Mouse (Mus musculus) activated CD4-positive, CD25-positive, alpha-beta regulatory T cell, adult 4 months (primary cell): ENCODE measurements at regions not wholly inside any gene's neighbourhood (a gene's known extent, or its start where the extent isn't known, plus 50 kb on each side); places are given as distances from the start of the nearest gene placed in this dataset.

Experiments
- ATAC-seq: one replicate; pipeline ENCODE4 v1.8.0; 2017

DNA sequence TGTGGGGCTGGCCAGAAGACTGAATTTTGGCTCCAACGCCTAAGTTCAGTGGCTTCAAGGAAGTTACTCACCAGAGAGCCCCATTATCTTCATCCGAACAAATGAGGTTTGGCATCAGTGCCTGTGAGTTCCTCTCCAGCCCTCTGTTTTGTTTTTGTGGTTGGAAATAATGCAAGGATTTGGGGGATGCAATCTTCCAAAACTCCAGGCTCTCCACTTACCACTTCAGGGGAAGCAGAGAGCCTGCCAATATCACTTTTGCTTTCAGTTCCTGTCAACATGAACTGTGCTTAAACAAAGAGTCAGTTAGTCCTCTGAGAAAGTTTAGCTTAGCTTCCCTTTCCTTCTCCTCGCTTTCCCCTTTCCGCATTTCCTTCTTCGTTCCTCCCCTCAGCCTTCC, 189.4 kb upstream of the Hmga2 start:
- ATAC-seq: no peak

GRCm38 (mm10) chr10:120664419-120664818, 188.2 kb upstream of the Hmga2 start:
- ATAC-seq: no peak

GRCm38 (mm10) chr10:120663396-120663795, 187.1 kb upstream of the Hmga2 start:
- ATAC-seq: no peak

GRCm38 (mm10) chr10:120660503-120660902, 184.2 kb upstream of the Hmga2 start:
- no peak for ATAC-seq

GRCm38 (mm10) chr10:120655238-120655931, 179.1 kb upstream of the Hmga2 start:
- no peak for ATAC-seq

DNA sequence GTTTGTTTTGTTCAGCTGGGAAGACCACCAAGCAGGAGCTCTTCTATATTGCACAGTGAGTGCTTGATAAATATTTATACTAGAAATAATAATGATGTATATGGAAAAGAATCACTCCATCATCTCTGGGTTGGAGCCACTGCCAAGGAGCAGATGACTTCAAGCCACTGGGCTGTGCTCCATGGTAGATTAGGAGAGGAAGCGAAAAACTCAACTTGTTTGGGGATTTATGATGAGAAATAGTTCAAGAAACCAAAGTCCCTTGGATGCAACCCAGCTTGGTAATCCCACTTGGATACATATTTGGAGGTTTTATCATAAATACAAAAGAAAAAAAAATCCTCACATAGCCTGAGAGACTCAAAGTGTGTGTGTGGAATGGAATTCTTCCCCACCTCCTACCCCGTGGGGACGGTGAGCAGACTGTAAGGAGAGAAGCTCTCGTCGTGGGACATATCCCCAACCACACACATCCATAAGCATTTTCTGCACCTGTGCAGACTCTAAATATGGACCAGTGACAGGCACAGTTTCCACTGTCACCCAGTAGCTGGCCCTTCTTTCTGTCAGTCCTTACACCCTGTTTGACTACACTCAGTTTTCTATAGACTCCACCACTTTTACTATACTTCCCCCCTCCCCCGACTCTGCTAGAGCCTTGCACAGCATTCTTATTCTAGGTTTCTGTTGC, 176.4 kb upstream of the Hmga2 start:
- no peak for ATAC-seq

DNA sequence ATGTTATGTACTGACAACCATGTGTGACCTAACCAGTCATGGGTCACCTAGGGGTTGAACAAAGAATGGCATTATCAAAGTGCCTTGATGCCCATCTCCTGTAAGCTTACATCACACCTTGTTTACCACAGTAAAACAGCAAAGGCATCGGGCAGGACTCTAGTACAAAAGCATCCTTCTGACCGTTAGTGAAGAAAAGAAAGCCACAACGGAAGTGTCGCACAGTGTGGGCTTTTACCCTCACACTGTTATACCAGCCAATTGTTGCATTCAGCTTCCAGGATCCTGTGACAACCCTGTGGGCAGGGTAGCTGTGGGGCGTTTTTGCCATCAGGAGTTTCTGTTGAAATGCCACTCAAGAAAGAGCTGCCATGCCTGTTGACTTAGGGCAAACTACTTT, 175.6 kb upstream of the Hmga2 start:
- no peak for ATAC-seq

GRCm38 (mm10) chr10:120650336-120650735, 174.1 kb upstream of the Hmga2 start:
- no peak for ATAC-seq

DNA sequence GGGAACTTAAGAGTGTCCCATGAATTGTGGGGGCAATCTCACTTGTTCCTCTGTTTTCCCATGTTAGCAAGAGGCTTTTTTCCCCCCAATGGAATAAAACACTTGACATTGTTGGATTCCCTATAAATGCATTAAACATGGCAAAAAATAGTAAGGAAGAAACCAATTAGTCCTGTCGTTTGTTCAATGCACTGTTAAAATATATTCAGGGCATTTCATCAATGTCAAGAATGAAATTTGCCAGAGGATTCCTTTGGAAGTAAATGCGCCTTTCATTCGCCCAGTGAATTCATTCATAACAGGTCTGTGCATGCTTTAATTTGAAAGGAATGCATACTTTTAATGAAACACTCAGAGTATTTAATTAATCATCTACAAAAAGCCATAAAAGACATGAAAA, 172.5 kb upstream of the Hmga2 start:
- ATAC-seq: no peak

- no peak for ATAC-seq
These were observed 171.8 kb upstream of the Hmga2 start for GRCm38 (mm10) chr10:120648031-120648430.

GRCm38 (mm10) chr10:120647323-120647722, 171.1 kb upstream of the Hmga2 start:
- ATAC-seq: no peak

GRCm38 (mm10) chr10:120646862-120647311, 170.6 kb upstream of the Hmga2 start:
- no peak for ATAC-seq

DNA sequence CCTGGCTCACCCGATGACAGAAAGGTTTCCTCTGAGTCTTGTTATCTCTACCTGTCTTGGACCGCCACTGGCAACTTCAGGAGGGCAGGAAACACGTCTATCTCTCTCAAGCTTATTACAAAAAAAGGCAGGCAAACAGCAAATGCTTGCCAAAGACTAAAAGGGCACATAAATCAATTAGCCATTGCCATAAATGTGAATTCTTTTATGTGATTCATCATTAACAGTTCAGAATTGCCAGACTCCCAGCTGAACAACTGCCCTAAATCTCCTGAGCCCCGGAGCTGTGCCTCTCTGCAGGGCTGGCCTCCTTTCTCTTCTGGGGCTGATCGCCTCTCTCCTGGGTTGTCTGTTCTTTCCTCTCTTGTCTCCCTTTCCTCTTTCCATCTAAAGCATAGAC, 164.6 kb upstream of the Hmga2 start:
- ATAC-seq: no peak

DNA sequence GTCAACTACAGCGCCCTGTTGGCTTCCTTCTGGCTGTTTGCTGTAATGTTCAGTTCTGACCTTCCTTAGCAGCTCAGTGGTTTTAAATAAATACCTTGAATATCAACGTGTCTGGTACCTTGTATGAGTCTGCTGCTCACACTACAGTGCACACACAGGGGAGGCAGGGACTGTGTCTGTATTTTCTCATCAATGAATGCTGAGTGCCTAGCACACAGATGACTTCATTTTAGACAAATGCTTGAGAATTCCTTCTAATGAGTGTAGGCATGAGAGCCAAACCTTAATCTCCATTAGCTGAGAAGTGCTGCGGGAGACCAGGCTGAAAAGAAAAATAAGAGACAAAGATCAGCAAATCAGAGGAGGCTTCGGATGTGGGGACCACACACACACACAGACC, 162.0 kb upstream of the Hmga2 start:
- no peak for ATAC-seq

DNA sequence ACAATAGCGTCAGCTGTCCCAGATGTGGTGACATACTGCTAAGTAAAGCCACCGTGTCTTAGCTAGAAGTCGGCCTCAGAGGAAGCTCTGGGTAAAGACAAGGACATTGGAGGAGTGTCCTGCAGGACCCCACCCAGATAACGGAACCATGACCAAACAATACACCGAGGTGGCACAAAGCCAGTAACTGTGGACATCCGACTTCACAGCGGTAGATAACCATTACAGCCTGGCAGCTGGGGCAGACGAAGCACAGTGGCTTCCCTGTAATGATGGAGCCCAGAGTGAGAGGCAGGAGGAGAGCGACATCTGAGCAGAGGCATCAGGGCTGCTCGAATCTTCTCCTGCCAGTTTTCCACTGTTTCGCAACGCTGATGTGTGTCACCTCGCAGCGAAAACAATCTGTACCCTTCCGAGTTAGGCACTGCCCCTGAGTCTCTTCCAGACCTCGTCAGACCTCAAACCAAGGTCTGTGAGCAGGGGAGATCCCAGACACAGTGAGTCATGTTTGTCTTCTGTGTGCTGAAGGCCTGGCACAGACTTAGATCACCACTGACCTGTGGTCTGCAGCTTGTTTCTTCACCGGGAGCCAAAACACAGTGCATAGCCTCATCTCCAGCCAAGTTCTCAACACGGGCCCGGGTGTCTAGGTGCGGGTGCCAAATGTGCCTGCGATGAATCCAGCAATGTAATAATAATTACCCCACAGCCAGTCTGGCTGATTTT, 159.7 kb upstream of the Hmga2 start:
- ATAC-seq: no peak

GRCm38 (mm10) chr10:120635194-120635593, 158.9 kb upstream of the Hmga2 start:
- no peak for ATAC-seq

- ATAC-seq: no peak
These were observed 155.8 kb upstream of the Hmga2 start for GRCm38 (mm10) chr10:120632071-120632470.

GRCm38 (mm10) chr10:120628066-120628465, 151.8 kb upstream of the Hmga2 start:
- no peak for ATAC-seq

DNA sequence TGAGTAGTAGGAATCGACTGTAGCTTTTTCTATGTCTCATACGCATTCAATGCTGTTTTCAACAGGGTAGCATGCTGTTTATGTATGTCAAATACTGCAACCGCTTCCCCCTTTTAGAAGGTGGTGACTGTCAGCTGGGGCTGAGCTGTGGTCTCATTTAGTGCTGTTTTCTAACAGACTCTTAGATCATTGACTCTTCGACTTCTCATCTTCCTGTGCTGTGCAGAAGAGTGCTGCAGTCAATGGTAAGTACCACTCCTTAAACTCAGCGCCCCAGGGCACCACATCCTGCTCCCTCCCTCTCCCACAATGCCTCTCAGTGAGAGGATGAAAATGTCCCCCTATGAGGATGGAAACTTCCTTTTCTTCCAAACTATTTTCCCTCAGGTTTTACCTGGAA, 149.2 kb upstream of the Hmga2 start:
- ATAC-seq: peak; percentile 46

DNA sequence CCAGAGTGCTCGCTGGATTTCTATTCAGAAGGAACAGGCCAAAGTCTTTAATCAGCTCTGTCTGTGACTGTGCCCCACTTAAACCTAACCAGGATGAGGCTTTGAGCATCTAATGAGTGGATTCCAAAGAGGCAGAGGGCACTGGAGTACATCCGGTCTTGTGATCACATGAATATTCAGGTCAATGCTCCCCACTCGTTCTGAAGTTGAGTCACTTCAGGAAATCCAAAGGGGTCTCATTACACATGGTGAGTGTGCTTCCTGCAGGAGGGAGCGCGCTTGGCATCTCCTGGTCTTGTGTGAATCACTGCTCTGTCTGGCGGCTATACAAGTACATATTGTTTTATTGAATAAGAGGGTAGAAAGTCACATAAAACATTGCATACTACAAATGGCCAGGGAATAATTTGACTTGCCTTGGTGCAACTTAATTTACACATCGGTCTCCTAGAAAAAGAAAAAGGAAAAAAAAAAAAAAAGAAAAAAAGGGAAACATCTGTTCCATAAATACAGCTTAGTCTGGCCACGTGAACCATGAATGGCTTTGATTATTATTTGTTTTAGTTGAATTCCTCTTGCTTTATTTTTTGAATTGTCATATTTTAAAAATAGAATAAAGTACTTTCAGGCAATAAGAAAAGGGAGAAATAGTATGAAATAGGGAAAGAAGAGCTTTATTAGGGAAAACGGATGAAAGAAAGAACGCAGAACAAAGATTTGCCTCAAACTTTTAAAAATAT, 148.1 kb upstream of the Hmga2 start:
- no peak for ATAC-seq

GRCm38 (mm10) chr10:120616406-120617015, 140.2 kb upstream of the Hmga2 start:
- ATAC-seq: peak; percentile 86

DNA sequence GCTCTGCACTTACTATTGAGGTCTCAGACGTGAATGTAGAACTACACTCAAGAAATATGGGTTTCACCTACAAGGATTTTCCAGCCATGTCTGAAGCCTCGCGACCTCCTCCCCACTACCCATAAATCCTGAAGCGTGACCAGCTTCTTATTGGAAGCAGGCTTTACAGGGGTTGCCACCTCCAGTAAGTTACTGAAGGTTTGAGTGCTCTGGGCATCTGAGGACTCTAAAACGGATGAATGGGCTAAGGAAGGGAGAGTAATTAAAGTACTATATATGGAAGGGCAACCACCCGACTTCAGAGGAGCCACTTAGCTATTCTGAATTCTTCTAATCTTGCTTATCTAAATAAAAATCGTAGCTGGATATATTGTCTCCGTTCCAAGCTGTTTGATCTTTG, 136.1 kb upstream of the Hmga2 start:
- no peak for ATAC-seq

- ATAC-seq: no peak
These were observed 133.8 kb upstream of the Hmga2 start for GRCm38 (mm10) chr10:120610076-120610475.
